Mouse (Mus musculus) intestine, embryonic 16.5 days (tissue): Measurements from ENCODE around the gene Tmem190. TPM values are rescaled to one million over a fixed set of nuclear protein-coding genes. Genes with fewer than 3 reads are reported as not detected.

Experiments used
- ATAC-seq: fragments of 200-750 bp; cut with Nextera tagmentation; 2 replicates; pipeline ENCODE4 v1.8.0; 2017; ENCODE audit warnings: moderate TSS enrichment, moderate library complexity
- H3K27ac ChIP-seq: fragments of 300-500 bp; sonication (generic); 2 replicates; pipeline ENCODE4 v1.5.1; 2014; ENCODE audit warnings: mild to moderate bottlenecking, low read length
- H3K27me3 ChIP-seq: fragments of 300-500 bp; sonication (generic); replicated peaks from 2 replicates; pipeline ENCODE4 v1.6.1; 2014; ENCODE audit warnings: low read length, control low read depth, mixed read lengths; ENCODE audit not compliant: control insufficient read depth, insufficient read depth
- H3K36me3 ChIP-seq: fragments of 300-500 bp; sonication (generic); 2 replicates; pipeline ENCODE4 v1.6.1; 2014; ENCODE audit warnings: low read length, control low read depth; ENCODE audit not compliant: control insufficient read depth, insufficient read depth
- H3K4me1 ChIP-seq: fragments of 300-500 bp; sonication (generic); 2 replicates; pipeline ENCODE4 v1.6.1; 2014; ENCODE audit warnings: low read length, control low read depth, mixed read lengths; ENCODE audit not compliant: control insufficient read depth, insufficient read depth
- H3K4me2 ChIP-seq: fragments of 300-500 bp; sonication (generic); 2 replicates; pipeline ENCODE4 v1.6.1; 2014; ENCODE audit warnings: low read depth, low read length, control low read depth
- H3K4me3 ChIP-seq: fragments of 300-500 bp; sonication (generic); 2 replicates; pipeline ENCODE4 v1.5.1; 2014; ENCODE audit warnings: mild to moderate bottlenecking, low read length
- H3K9ac ChIP-seq: fragments of 300-500 bp; sonication (generic); 2 replicates; pipeline ENCODE4 v1.6.1; 2014; ENCODE audit warnings: low read depth, low read length
- H3K9me3 ChIP-seq: fragments of 300-500 bp; sonication (generic); 2 replicates; pipeline ENCODE4 v1.6.1; 2016; ENCODE audit warnings: low read length, control low read depth; ENCODE audit not compliant: control insufficient read depth
- WGBS: fragments of 180-500 bp; shearing (Covaris S2); extraction: QIAGEN DNeasy Blood & Tissue Kit; methylation state at CpG from one replicate; pipeline ENCODE4 v1.1.7; 2014; 5-methylcytosine and 5-hydroxymethylcytosine counted together
- polyA plus RNA-seq: library from polyadenylated mRNA; unstranded; fragments of >200 nt; fragmentation: Nextera tagmentation; extraction: Ambion mirVana; gene quantifications from 2 replicates; pipeline ENCODE4 v1.2.1, GENCODE M21; 2015

Tmem190 gene
- polyA plus RNA-seq, 1 experiment from 2014 or later = 1.0 TPM

DNA sequence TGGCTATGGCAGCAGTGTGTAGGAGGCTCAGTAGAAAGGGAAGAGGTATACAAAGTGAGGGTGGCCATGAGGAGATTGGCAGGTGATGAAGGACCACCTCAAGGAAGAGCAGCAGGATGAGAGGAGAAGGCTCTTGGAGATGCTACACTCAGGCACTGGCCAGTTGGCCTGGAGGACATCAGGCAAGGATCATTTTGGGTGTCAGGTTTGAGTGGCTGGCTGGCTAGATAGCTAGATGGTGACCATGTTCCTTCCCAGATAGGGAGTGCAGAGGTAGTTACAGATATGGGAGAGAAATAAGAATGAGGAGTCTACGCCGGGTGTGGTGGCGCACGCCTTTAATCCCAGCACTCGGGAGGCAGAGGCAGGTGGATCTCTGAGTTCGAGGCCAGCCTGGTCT is 37.9 kb upstream of the Tmem190 start:
- Histone ChIP-seq H3K9ac (no peak overlapping the region), H3K9me3 (no peaks in the 10 kb centered on the region), H3K27me3 (no peaks in the 10 kb centered on the region), H3K4me3 (no peak overlapping the region), H3K4me1 (peaks cover 18% of the 10 kb centered on the region), H3K36me3 (peaks cover 21% of the 10 kb centered on the region), H3K27ac (no peak overlapping the region), H3K4me2 (no peak overlapping the region)
- 94% methylated on average over 6 of the region's 6 CpGs for WGBS
- ATAC-seq = no peak

DNA sequence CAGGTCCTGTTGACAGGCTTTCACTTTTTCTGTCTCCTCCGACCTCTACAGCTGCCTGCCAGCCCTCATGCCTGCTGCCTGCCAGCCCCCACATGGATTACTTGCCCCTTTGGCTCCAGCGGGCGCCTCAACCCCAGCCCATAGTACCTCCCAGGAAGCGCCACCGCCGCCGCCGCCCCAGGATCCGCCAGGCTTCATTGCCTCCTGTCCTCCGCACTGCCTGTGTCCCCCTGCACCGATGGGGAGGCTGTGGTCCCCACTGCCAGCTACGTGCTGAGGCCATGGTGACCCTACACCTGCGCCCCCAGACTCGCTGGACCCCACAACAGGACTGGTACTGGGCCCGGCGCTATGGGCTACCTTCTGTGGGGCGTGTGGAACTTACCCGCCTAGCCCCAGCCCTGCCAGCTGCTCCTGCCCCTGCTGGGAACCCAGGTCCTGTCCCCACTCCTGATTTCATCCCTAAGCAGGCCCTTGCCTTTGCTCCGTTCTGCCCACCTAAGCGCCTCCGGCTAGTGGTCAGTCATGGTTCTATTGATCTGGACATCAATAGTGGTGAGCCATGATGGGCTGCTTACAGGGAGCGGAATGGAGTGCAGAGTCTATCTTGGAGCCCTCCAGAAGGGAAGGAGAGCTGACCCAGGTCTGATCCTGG is 36.3 kb upstream of the Tmem190 start:
- Histone ChIP-seq H3K4me2 (no peak overlapping the region), H3K4me1 (peaks cover 13% of the 10 kb centered on the region), H3K4me3 (no peak overlapping the region), H3K36me3 (peaks cover 21% of the 10 kb centered on the region), H3K27me3 (no peaks in the 10 kb centered on the region), H3K9ac (no peak overlapping the region), H3K9me3 (no peaks in the 10 kb centered on the region), H3K27ac (no peak overlapping the region)
- no peak for ATAC-seq
- 89% methylated on average over 22 of the region's 22 CpGs for WGBS

DNA sequence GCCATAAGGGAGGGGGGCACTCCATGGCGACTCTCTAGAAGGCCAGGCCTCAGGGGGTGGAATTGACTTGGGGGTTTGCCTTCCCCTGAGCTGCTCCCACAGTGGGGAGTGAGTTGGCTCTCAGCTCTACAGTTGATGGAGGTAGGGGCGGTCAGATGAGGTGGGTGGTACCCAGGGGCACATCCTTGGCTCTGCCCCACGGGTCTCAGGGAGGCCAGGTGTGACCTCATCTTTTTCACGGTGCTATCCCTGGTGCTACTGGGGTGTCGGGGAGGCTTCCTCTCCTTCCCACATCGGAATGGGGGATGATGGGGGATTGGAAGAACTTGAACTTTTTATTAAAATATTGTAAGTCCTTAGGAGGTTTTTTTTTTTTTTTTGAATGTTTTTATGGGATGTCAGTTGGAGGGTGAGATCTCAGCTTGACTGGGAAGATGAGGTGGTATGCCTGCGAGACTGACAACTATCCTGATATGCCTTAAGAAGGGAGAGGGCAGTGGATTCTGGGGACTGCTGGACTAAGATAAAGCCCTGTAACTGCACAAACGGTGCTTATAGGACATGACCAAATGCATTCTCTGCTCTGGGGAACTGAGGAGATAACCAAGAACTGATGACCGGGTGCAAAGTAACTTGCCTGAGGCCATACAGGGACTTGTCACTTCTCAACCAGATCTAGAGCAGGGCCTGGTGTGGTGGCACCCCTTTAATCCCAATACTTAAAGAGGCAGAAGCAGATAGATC is 35.4 kb upstream of the Tmem190 start:
- WGBS = 69% methylated on average over 9 of the region's 9 CpGs
- no peak for ATAC-seq

DNA sequence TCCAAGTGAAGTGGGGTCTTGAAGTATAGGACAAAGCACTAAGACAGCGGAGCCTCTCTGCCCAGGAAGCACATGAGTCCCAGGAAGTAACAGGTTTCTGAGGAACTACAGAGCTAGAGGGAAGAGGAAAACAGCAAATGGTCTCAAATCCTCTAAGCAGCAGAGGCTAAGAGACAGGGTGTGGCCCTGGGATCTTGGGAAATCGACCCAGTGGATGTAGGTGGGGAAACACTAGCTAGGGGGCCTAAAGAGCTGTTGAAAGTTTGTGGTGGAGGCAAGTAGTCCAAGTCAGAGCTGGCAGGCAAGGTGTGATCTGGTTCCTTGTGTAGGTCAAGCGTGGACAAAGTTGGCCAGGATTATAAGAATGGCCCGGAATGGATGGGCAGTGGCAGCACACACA is 34.4 kb upstream of the Tmem190 start:
- ATAC-seq = no peak
- 72% methylated on average over 4 of the region's 4 CpGs for WGBS

More for the DNA sequence above, 35.4 kb upstream of the Tmem190 start:
- no peak overlapping the region for H3K4me3 ChIP-seq
- no peaks in the 10 kb centered on the region for H3K27me3 ChIP-seq
- H3K4me1 ChIP-seq = peaks cover 12% of the 10 kb centered on the region
- peaks cover 21% of the 10 kb centered on the region for H3K36me3 ChIP-seq
- no peak overlapping the region for H3K4me2 ChIP-seq
- H3K9ac ChIP-seq = no peak overlapping the region
- H3K27ac ChIP-seq = no peak overlapping the region
- H3K9me3 ChIP-seq = no peaks in the 10 kb centered on the region

DNA sequence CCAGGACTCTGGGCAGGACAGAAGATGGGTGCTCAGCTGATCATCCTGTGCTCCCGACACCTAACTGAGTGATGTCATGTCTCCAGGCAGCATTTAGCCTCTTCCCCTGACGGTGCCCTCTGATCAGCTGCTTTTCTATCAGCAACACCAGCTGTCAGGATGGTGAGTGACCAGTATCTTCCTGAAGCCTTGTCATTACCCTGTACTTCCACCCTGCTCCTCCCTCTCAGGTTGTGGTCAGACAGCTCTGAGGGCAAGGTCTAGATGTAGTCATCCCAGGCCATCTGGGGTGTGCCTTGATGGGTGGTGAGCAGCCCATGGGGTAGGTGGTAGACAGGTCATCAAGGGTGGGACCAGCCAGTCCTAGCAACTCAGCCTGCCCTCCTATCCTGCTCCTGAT is 33.6 kb upstream of the Tmem190 start:
- WGBS = 81% methylated on average over 2 of the region's 2 CpGs
- H3K36me3 ChIP-seq = peaks cover 19% of the 10 kb centered on the region
- H3K4me2 ChIP-seq = no peak overlapping the region
- ATAC-seq = no peak
- no peak overlapping the region for H3K27ac ChIP-seq
- no peaks in the 10 kb centered on the region for H3K9me3 ChIP-seq
- H3K4me3 ChIP-seq = no peak overlapping the region
- no peaks in the 10 kb centered on the region for H3K27me3 ChIP-seq
- H3K4me1 ChIP-seq = peaks cover 9% of the 10 kb centered on the region
- H3K9ac ChIP-seq = no peak overlapping the region

More for the DNA sequence above, 34.4 kb upstream of the Tmem190 start:
- Histone ChIP-seq H3K27me3 (no peaks in the 10 kb centered on the region), H3K36me3 (peaks cover 21% of the 10 kb centered on the region), H3K4me1 (peaks cover 9% of the 10 kb centered on the region), H3K9ac (no peak overlapping the region), H3K4me2 (no peak overlapping the region), H3K27ac (no peak overlapping the region), H3K4me3 (no peak overlapping the region), H3K9me3 (no peaks in the 10 kb centered on the region)

DNA sequence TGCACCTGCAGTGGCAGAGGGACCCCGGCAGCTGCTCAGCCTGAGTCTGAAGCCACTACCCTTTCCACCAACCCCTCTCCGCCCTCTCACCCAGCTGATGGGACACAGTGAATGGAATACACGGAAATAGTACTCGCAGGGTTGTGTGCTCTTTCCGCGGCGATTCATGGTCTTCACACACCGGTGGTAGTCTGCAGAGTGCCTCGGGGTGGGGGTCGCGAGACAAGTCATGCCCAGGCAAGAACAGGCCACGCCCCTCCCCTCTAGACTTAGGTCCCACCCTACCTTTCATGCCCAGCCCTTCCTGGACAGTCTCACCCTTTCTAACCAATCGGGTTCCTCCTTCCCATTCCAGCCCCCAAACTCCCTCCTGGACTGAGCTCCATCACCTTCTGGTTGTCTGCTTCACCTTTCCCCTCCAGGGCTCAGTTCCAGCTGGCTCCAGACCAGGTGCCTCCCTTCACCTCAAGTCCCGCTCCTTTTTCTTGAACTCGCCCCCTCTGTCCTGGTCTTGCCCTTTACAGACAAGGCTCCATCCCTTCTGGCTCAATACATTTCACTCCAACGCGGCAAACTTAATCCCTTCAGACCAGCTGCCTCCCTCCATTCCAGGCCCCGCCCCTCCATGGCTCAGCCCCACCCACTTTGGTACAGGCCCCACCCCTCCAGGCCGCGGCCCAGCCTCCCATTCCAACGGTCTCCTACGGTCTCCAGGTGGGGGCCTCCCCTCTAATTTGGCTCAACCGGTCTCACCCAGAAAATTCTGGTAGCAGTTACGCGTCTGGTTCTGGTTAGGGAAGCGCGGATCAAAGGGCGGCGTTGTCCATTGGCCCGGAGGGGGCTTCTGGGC is 30.5 kb upstream of the Tmem190 start:
- WGBS = 3% methylated on average over 30 of the region's 30 CpGs
- Histone ChIP-seq H3K4me1 (peaks cover 9% of the 10 kb centered on the region), H3K36me3 (no peaks in the 10 kb centered on the region), H3K4me2 (peak overlapping the region; percentile 74), H3K9me3 (no peaks in the 10 kb centered on the region), H3K27me3 (no peaks in the 10 kb centered on the region), H3K27ac (peak overlapping the region; percentile 21; the same call in 1 of the 2 replicates), H3K4me3 (peak overlapping the region; percentile 51), H3K9ac (peak overlapping the region; percentile 65)
- peak; percentile 85 for ATAC-seq

DNA sequence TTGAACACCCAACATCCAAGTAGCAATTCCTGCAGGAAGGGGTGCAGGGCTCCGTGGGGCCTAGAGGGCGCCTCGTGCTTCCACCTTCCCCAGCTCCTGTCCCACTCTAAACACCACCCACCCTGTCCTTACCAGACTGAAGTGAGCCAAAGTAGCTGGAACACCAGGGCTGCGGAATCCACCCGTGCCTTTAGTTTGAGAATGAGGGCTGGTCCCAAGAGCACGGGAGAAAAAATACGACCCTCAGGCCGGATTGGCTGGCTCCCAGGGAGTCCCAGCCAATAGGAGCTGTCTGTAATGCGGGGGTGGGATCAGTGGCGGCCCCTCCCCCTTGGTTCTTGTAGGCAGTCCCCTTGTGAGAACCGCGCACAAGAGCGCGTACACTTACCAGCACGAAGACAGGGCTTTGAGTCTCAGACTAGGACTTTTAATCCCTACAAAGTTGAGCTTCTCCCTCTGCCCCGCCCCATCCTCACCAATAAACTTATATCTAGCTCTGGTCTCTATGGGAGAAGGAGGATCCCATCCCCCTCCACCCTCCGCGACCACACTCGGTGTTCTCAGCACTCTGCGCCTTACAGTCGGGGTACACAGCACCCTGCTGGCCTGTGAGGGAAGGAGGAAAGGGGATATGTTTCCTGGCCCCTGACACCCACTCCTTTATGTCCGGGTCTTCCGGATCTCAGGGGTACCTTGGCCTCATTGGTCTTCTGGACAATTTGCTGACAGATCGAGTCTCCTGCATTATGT is 29.7 kb upstream of the Tmem190 start, which contains the start of gene Cox6b2:
Gene Cox6b2 (minus strand): TSS at position 274 of the 750 bp plus-strand sequence.
- peak within 1 kb of the TSS; percentile 65 for H3K9ac ChIP-seq
- H3K27me3 ChIP-seq = no peaks in the 10 kb centered on the region
- H3K4me2 ChIP-seq = peak within 1 kb of the TSS; percentile 74
- peak within 1 kb of the TSS; percentile 51 for H3K4me3 ChIP-seq
- 4% methylated on average over 24 of the region's 24 CpGs for WGBS
- H3K36me3 ChIP-seq = no peaks in the 10 kb centered on the region
- peak within 1 kb of the TSS; percentile 21; the same call in 1 of the 2 replicates for H3K27ac ChIP-seq
- no peaks in the 10 kb centered on the region for H3K9me3 ChIP-seq
- H3K4me1 ChIP-seq = peaks cover 9% of the 10 kb centered on the region
- ATAC-seq = peak; percentile 94

DNA sequence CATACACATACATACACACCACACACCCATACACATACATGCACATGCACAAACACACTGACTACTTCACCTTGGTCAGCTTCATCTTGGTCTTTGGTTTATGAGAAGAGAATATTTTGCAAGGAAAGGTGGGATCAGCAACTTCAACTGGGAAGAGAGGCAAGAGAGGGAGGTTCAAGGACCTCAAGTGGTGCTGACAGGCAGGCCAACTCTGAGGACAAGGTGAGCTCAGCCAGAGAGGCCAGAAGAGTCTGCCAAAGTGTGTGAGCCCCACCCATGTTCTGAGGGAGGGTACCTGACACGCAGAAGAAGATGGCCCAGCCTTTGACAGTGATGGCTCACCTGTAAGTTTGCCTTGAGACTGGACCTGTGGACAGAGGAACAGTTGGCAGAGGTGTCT is 23.1 kb upstream of the Tmem190 start:
- no peak overlapping the region for H3K9ac ChIP-seq
- no peak overlapping the region for H3K27ac ChIP-seq
- H3K9me3 ChIP-seq = no peaks in the 10 kb centered on the region
- H3K36me3 ChIP-seq = no peaks in the 10 kb centered on the region
- no peak for ATAC-seq
- H3K27me3 ChIP-seq = no peaks in the 10 kb centered on the region
- no peak overlapping the region for H3K4me2 ChIP-seq
- no peaks in the 10 kb centered on the region for H3K4me1 ChIP-seq
- 30% methylated on average over 1 of the region's 1 CpGs for WGBS
- H3K4me3 ChIP-seq = no peak overlapping the region
